Comparison of ENCODE assay signal across 8 mouse cellular contexts in genomic region chr6:83440197-83440509, GRCm38 (mm10). TPM values are rescaled to one million over a fixed set of nuclear protein-coding genes. Genes with fewer than 3 reads are reported as not detected.
DNase-seq lines count a peak whose midpoint lies in the region; ATAC-seq and TF ChIP-seq lines count a peak whose summit lies in the region.

No protein-coding gene starts in this region.

- H3K4me1 ChIP-seq in embryonic fibroblast, embryonic 13.5 days (ENCODE audit: control insufficient read depth, insufficient read depth, low read length) = peaks cover 23% of the 10 kb centered on the region
- H3K4me1 ChIP-seq in intestine, embryonic 16.5 days (ENCODE audit: control insufficient read depth, insufficient read depth, low read length) = peaks cover 69% of the 10 kb centered on the region
- H3K4me1 ChIP-seq in neural tube, embryonic 12.5 days = peaks cover 79% of the 10 kb centered on the region

- no peak for DNase-seq in left cerebral cortex, adult 2 months (ENCODE audit: extremely low spot score in 1 of 2, low spot score in 2 of 2)
- no peak for DNase-seq in left cerebral cortex, postnatal 25 days (ENCODE audit: low spot score in 2 of 2)
- no peak for DNase-seq in embryo, embryonic 9.5 days (ENCODE audit: extremely low spot score)
- no peak for DNase-seq in left cerebral cortex, adult 18-20 months (ENCODE audit: low spot score in 2 of 2)
- DNase-seq in left cerebral cortex, postnatal 4 days = no peak

- no peak for TF ChIP-seq CTCF in left cerebral cortex, adult 2 months (IDR thresholded peaks at IDR 0.05)
- TF ChIP-seq CTCF in embryonic fibroblast, embryonic 13.5 days (IDR thresholded peaks at IDR 0.05; ENCODE audit: borderline replicate concordance, insufficient read depth, low read length) = no peak

- peak overlapping the region; percentile 93 for H3K27ac ChIP-seq in left cerebral cortex, adult 2 months
- H3K27ac ChIP-seq in embryonic fibroblast, embryonic 13.5 days (ENCODE audit: insufficient read depth, low read length) = peak overlapping the region; percentile 82
- H3K27ac ChIP-seq in intestine, embryonic 16.5 days (ENCODE audit: low read length) = no peak overlapping the region
- H3K27ac ChIP-seq in neural tube, embryonic 12.5 days = peak overlapping the region; percentile 92; the same call in 1 of the 2 replicates

- intact Hi-C loops in left cerebral cortex, adult 2 months (cut with DNase I) = loop anchor here (1.0 kb wide), 2 partner anchors 59 to 66 kb away; partner anchors contain the start of gene Dguok
- intact Hi-C loops in left cerebral cortex, postnatal 25 days (cut with DNase I) = loop anchor here (1.0 to 2.0 kb wide), 3 partner anchors 27 to 69 kb away; partner anchors contain the start of gene Dguok
- intact Hi-C loops in left cerebral cortex, postnatal 4 days (cut with DNase I) = no loop called here

- ATAC-seq in intestine, embryonic 16.5 days = no peak
- ATAC-seq in neural tube, embryonic 12.5 days (ENCODE audit: low FRiP score, low read depth) = no peak

- peak overlapping the region; percentile 94 for H3K4me3 ChIP-seq in left cerebral cortex, adult 2 months
- peak overlapping the region; percentile 84 for H3K4me3 ChIP-seq in embryonic fibroblast, embryonic 13.5 days (ENCODE audit: insufficient read depth, low read length)
- peak overlapping the region; percentile 84 for H3K4me3 ChIP-seq in intestine, embryonic 16.5 days (ENCODE audit: low read length)
- peak overlapping the region; percentile 65 for H3K4me3 ChIP-seq in neural tube, embryonic 12.5 days

- H3K9ac ChIP-seq in intestine, embryonic 16.5 days (ENCODE audit: low read depth, low read length) = peak overlapping the region; percentile 85
- H3K9ac ChIP-seq in neural tube, embryonic 12.5 days = peak overlapping the region; percentile 80

- peak overlapping the region; percentile 86 for H3K4me2 ChIP-seq in intestine, embryonic 16.5 days (ENCODE audit: low read depth, low read length)
- peak overlapping the region; percentile 74 for H3K4me2 ChIP-seq in neural tube, embryonic 12.5 days (replicated peaks)

- 33% methylated on average over 3 of the region's 3 CpGs for WGBS in intestine, embryonic 16.5 days
- 32% methylated on average over 3 of the region's 3 CpGs for WGBS in neural tube, embryonic 12.5 days

- 0 out of 2 replicates have a peak, but pooled peaks cover 8% of the 10 kb centered on the region for H3K36me3 ChIP-seq in intestine, embryonic 16.5 days (ENCODE audit: control insufficient read depth, insufficient read depth, low read length)
- peaks cover 19% of the 10 kb centered on the region for H3K36me3 ChIP-seq in neural tube, embryonic 12.5 days

- no peaks in the 10 kb centered on the region for H3K27me3 ChIP-seq in intestine, embryonic 16.5 days (replicated peaks; ENCODE audit: control insufficient read depth, insufficient read depth, low read length)
- no peaks in the 10 kb centered on the region for H3K27me3 ChIP-seq in neural tube, embryonic 12.5 days (replicated peaks)

- H3K9me3 ChIP-seq in intestine, embryonic 16.5 days (ENCODE audit: control insufficient read depth, low read length) = no peaks in the 10 kb centered on the region
- no peaks in the 10 kb centered on the region for H3K9me3 ChIP-seq in neural tube, embryonic 12.5 days

- 0 out of 2 replicates have a peak, but pooled peaks have one; percentile 21 for TF ChIP-seq POLR2A in embryonic fibroblast, embryonic 13.5 days (IDR thresholded peaks at IDR 0.05; ENCODE audit: low read depth, low read length)

RNA-seq across cellular contexts. Expression of gene Tet3, which starts 18.7 kb away (rescaled TPM):
- 10 to 100 TPM; 74.6 to 90.0 TPM for total RNA-seq in left cerebral cortex, adult 2 months (2021)
- total RNA-seq in left cerebral cortex, postnatal 25 days (2021) = 10 to 100 TPM; 86.4 to 87.3 TPM
- 13.8 and 18.6 TPM in 2 replicates for polyA plus RNA-seq in embryonic fibroblast, embryonic 13.5 days (2011; ENCODE audit: insufficient read length, low read depth, missing spikeins)
- polyA plus RNA-seq in intestine, embryonic 16.5 days (2015; fragmentation: Nextera tagmentation; extraction: Ambion mirVana) = 40.1 and 43.5 TPM in 2 replicates
- polyA plus RNA-seq in neural tube, embryonic 12.5 days (2016; fragmentation: Nextera tagmentation; extraction: Ambion mirVana) = 59.8 and 64.5 TPM in 2 replicates
- 10 to 100 TPM; 60.8 to 75.9 TPM for total RNA-seq in left cerebral cortex, adult 18-20 months (2021)
- 100 to 1,000 TPM; 112 to 117 TPM for total RNA-seq in left cerebral cortex, postnatal 4 days (2021)
